Mouse (Mus musculus): ENCODE measurements at regions not wholly inside any gene's neighbourhood (a gene's known extent, or its start where the extent isn't known, plus 50 kb on each side); places are given as distances from the start of the nearest gene placed in this dataset.
"Not testable (repeated sequence)": the region's sequence is repeated elsewhere in the genome, so short reads cannot be mapped to it uniquely, and the experiment has no call there.

GRCm38 (mm10) chr3:31508471-31508870 is 198.3 kb upstream of the Slc7a14 start:
- CTCF ChIA-PET: no interaction called here
- POLR2A ChIA-PET: no interaction called here

GRCm38 (mm10) chr3:31499201-31499968 is 189.2 kb upstream of the Slc7a14 start:
- POLR2A ChIA-PET: no interaction called here
- CTCF ChIA-PET: no interaction called here

GRCm38 (mm10) chr3:31495287-31495686 is 185.1 kb upstream of the Slc7a14 start:
- ChIA-PET CTCF (no interaction called here), POLR2A (no interaction called here)

- POLR2A ChIA-PET: no interaction called here
These were observed 184.5 kb upstream of the Slc7a14 start for GRCm38 (mm10) chr3:31494706-31495105.

GRCm38 (mm10) chr3:31491736-31492135 is 181.6 kb upstream of the Slc7a14 start:
- POLR2A ChIA-PET, CTCF ChIA-PET: not testable (repeated sequence)

More at GRCm38 (mm10) chr3:31494706-31495105, 184.5 kb upstream of the Slc7a14 start:
- CTCF ChIA-PET: no interaction called here

GRCm38 (mm10) chr3:31487596-31487995 is 177.4 kb upstream of the Slc7a14 start:
- CTCF ChIA-PET: no interaction called here
- POLR2A ChIA-PET: no interaction called here

- CTCF ChIA-PET: no interaction called here
- POLR2A ChIA-PET: no interaction called here
These were observed 171.8 kb upstream of the Slc7a14 start for GRCm38 (mm10) chr3:31481964-31482363.

- ChIA-PET POLR2A (no interaction called here), CTCF (no interaction called here)
These were observed 157.7 kb upstream of the Slc7a14 start for GRCm38 (mm10) chr3:31467882-31468281.

GRCm38 (mm10) chr3:31464260-31464659 is 154.1 kb upstream of the Slc7a14 start:
- POLR2A ChIA-PET: no interaction called here
- CTCF ChIA-PET: no interaction called here

- ChIA-PET CTCF (interaction anchor here (0.6 to 1.1 kb wide), 6 partner anchors 126 to 589 kb away, joined by 3 read pairs; partner anchors contain the start of gene Cldn11 (in 1 of the 4)), POLR2A (interaction anchor here in 2 of 4 experiments (0.8 to 0.9 kb wide), 2 partner anchors 138 to 163 kb away, joined by 3 read pairs; no protein-coding TSS in a partner anchor)
These were observed 149.3 kb upstream of the Slc7a14 start for GRCm38 (mm10) chr3:31459456-31459855.

- ChIA-PET POLR2A (no interaction called here), CTCF (no interaction called here)
These were observed 147.8 kb upstream of the Slc7a14 start for GRCm38 (mm10) chr3:31457938-31458337.

- ChIA-PET CTCF (no interaction called here), POLR2A (interaction anchor here in 1 of 4 experiments (0.7 kb wide), 1 partner anchor 14 kb away, joined by 5 read pairs; no protein-coding TSS in a partner anchor)
These were observed 144.9 kb upstream of the Slc7a14 start for GRCm38 (mm10) chr3:31455031-31455430.

- ChIA-PET POLR2A (no interaction called here), CTCF (no interaction called here)
These were observed 134.7 kb upstream of the Slc7a14 start for GRCm38 (mm10) chr3:31444861-31445260.

- POLR2A ChIA-PET: no interaction called here
- CTCF ChIA-PET: no interaction called here
These were observed 134.1 kb upstream of the Slc7a14 start for GRCm38 (mm10) chr3:31444311-31444710.

GRCm38 (mm10) chr3:31443894-31444293 is 133.7 kb upstream of the Slc7a14 start:
- ChIA-PET POLR2A (interaction anchor here in 1 of 4 experiments (0.6 kb wide), 1 partner anchor 9 kb away, joined by 3 read pairs; no protein-coding TSS in a partner anchor), CTCF (no interaction called here)

GRCm38 (mm10) chr3:31440282-31440681 is 130.1 kb upstream of the Slc7a14 start:
- ChIA-PET CTCF (no interaction called here), POLR2A (no interaction called here)

- ChIA-PET POLR2A (no interaction called here), CTCF (no interaction called here)
These were observed 127.8 kb upstream of the Slc7a14 start for GRCm38 (mm10) chr3:31437970-31438369.

- ChIA-PET CTCF (no interaction called here), POLR2A (no interaction called here)
These were observed 125.2 kb upstream of the Slc7a14 start for GRCm38 (mm10) chr3:31435204-31435963.

- CTCF ChIA-PET: no interaction called here
- POLR2A ChIA-PET: no interaction called here
These were observed 123.0 kb upstream of the Slc7a14 start for GRCm38 (mm10) chr3:31433201-31433600.

GRCm38 (mm10) chr3:31423517-31423916 is 113.3 kb upstream of the Slc7a14 start:
- ChIA-PET CTCF (no interaction called here), POLR2A (no interaction called here)

- ChIA-PET CTCF (interaction anchor here in 1 of 4 experiments (0.5 kb wide), 1 partner anchor 276 kb away, joined by 4 read pairs; no protein-coding TSS in a partner anchor), POLR2A (no interaction called here)
These were observed 98.6 kb upstream of the Slc7a14 start for GRCm38 (mm10) chr3:31408802-31409201.

Data from embryonic stem cell, embryonic (primary cell).